Mouse (Mus musculus) thymus, postnatal 25 days (tissue): ENCODE measurements at regions not wholly inside any gene's neighbourhood (a gene's known extent, or its start where the extent isn't known, plus 50 kb on each side); places are given as distances from the start of the nearest gene placed in this dataset.

Experiments
- DNase-seq: peaks from one replicate; pipeline ENCODE4 v3.0.0; 2022

DNA sequence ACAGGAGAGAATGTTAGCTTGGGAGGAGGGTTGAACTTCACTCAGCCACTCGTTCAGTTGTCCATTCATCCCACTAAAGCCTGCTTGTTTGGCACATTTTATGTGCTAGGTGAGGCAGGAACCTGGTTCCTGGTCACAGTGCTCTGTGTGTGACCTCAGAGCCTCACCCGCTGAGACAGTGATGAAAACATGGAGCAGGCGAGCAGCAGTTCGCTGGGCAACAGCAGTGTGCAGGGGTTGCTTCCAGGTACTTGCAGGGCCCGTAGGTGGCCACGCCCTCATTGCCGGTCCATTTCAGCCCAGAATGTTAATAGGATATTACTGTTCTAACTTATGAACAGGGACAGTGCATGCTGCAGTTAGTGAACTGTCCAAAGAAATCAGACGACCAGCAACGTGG lies 285.7 kb downstream of the Rngtt start:
- no peak for DNase-seq

DNA sequence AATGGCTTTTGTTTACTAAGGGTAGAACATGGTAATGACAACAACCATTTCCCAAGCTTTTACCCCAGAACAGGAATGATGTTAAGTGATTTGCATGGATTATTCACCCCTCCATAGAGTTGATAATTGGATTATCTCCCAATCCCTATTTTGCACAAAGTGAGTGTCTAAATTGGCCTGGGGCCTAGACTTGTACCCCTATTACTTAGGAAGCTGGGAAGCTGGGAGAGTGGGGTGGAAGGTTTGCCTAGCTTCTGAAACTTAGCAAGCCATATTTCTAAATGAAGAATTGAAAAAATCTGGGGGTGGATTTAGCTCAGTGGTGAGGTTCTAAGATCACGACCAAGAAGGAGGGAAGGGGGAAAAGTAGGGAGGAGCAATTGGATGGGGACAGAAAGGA lies 289.9 kb downstream of the Rngtt start:
- no peak for DNase-seq

DNA sequence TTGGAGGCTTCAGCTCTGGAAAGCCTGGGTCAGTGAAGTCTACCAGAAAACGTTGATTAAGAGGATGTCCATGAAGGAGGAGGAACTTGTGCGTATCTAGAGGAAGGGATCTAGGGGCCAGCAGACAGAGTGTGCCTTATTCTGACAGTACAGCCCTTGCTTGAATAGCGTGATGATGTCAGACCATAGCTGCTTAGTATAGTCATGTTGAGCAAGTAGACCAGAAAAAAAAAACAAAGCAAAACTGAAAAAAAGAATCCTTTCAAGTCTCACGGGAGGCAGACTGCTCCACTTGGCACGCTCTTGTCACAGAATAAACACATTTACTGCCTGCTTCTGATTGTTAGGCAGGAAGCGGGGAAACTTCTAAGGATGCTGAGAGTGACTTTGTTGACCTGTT lies 290.7 kb downstream of the Rngtt start:
- peak; percentile 2 for DNase-seq

DNA sequence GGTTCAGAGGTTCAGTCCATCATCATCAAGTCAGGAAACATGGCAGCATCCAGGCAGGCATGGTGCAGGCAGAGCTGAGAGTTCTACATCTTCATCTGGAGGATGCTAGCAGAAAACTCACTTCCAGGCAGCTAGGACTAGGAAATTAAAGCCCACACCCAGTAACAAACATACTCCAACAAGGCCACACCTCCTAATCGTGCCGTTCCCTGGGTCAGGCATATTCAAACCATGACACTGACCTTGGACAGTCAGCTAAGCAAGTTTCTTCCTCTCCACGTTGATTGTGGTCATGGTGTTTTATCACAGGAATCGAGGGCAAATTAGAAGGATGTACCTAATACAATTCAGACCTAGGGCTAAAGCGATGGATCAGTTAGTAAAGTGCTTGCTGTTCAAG lies 294.5 kb downstream of the Rngtt start:
- DNase-seq, result no peak

GRCm38 (mm10) chr4:33639821-33640575 lies 284.4 kb upstream of the Cnr1 start:
- no peak for DNase-seq

- DNase-seq, result no peak
Measured at GRCm38 (mm10) chr4:33640576-33641255, 283.7 kb upstream of the Cnr1 start.

GRCm38 (mm10) chr4:33641883-33642282 lies 282.5 kb upstream of the Cnr1 start:
- no peak for DNase-seq

GRCm38 (mm10) chr4:33642526-33642925 lies 281.9 kb upstream of the Cnr1 start:
- DNase-seq, result no peak

DNA sequence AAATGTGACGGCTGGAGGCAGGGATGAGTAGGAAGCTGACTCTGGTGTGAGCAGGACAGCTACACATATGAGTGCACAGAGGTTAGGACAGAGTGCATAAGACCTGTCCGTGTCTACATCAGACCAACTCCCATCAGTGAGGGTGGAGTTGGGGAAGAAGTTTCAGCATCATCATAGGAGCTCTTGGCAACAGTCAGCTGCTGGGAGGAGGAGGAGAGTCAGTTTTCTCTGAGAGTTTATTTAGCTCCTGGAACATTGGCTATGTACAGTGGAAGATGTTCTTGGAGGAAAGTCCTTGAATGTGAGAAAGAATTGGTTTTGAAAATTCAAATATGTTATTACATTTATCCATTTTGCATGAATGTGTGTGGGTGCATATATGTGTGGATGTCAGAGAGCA lies 279.2 kb upstream of the Cnr1 start:
- no peak for DNase-seq

GRCm38 (mm10) chr4:33651292-33651691 lies 273.1 kb upstream of the Cnr1 start:
- DNase-seq, result no peak

DNA sequence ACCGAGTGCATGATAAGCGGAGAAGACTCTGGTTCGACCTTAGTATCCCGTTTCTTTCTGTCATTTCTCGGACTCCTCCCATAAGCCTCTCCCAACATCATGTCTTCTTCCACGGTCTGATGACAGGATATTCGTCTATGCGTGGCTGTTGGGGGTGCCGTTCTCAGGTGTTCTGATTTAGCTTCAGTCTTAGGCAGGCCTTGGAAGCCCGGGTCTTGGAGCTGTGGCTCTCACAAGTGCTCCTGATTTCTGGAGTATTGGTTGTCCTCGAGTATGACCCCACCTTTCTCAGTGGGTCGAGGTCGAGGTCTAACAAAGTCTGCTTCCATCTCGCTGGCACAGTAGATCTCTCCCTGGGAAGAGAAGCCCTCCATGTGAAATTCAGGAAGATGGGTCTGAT lies 264.6 kb upstream of the Cnr1 start:
- no peak for DNase-seq

DNA sequence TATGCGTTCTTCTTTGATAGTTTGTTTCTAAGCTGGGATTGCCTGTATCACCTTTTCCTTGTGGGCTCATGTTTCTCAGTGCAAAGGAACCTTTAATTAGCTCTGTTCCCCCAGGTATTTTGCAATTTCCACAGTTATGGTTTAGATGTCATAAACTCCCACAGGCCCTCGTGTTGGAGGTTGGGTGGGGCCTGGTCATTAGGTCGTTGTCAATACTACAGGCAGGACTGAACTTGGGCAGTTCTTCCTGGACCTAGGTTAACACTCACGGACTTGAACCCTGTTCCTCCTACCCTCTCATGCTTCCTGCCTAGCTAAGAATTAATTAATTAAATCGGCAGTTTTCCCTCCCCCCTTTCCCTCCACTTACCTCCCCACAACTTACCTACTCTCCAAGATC lies 263.8 kb upstream of the Cnr1 start:
- DNase-seq, result no peak

GRCm38 (mm10) chr4:33661862-33662261 lies 262.5 kb upstream of the Cnr1 start:
- no peak for DNase-seq

DNA sequence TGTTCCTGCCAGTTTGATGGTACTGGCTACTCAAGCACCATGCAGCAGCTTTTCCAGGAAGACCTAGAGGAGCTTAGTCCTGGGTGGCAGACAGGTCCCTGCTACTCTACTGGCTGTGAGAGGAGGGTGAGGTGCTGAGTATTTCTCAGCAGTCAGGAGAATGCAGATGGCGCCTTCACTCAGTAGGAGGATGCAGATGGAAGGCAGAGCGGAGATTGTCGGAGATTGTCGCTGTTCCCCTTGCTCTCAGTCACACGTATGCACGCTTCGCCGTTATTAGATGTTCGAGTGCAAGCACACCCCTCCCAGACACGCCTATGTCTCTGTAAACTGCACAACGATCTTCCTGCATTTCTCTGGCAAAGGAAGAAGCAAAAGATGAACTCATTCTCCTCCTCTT lies 261.4 kb upstream of the Cnr1 start:
- no peak for DNase-seq

DNA sequence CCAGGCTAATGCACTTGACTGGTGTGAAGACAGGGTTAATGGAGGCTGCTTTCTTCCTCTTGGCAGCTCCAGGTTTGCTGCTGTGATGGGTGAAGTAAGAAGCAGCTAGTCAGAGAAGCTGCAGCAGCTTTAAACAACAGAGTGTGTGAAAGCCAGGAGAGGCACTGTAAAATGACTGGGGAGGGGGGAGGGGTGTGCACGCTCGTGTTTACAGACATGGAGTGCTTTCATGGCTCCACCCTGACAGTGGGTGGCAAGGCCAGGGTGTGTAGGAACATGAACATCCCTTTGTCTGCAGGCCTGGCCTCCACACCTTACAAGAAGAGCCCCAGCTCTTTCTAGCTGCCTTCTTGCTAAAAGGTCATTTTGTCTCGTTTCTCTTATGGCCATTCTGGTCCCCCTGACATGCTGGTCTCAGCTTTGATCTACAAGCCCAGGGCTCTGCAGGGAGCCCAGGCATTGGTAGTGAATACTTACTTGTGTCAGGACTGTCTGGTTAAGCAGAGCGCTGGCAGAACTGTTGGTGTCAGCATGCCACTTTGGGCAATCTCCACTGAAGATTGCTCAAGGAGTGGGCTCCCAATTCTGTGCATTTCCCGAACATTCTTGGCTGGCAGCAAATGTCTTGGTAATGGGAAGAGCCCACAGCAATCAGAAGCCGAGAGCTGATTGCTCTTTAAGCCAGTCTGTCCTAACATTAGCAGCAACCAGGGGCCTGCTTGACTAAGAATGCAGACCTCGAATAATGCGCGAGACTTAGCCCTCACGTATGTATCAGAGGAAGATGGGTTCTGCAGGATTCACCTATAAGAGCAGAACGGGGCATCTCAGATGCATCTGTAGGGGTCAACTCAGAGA lies 260.5 kb upstream of the Cnr1 start:
- DNase-seq, result no peak

DNA sequence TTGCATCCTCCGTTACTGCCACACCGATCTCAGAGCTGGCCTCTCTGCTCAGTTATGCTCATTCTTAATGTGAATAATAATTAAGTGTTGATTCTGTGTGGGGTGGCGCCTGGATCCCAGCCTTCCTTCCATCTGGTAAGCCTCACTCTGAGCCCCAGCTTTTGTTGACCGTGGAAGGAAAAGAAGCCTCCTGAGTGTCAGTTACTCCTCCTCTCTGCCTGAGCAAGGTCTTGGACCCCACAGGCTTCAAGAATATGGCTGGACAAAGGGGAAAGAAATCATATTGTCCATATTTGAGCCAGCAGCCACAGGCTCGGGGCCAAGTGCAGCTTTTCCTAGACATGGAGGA lies 259.9 kb upstream of the Cnr1 start:
- DNase-seq, result no peak

GRCm38 (mm10) chr4:33665250-33665873 lies 259.0 kb upstream of the Cnr1 start:
- no peak for DNase-seq

DNA sequence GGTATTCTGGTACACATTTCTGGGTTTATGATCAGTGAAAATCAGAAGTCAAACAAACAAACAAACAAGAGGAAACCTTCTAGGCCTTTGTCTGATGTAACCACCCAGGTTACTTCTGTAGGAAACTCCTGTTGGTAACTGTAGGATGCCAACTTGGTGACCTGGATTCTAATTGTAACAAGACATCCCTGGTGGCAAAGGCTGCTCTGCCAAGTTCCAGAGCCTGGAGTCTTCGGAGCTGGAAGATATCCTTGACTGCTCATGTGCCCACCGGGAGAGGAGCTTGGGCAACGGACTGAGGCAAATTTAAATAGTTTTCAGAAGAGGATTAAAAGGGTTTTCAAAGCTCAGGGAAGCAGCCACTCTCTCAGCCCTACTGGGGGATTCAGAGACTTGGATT lies 256.0 kb upstream of the Cnr1 start:
- DNase-seq, result no peak

DNA sequence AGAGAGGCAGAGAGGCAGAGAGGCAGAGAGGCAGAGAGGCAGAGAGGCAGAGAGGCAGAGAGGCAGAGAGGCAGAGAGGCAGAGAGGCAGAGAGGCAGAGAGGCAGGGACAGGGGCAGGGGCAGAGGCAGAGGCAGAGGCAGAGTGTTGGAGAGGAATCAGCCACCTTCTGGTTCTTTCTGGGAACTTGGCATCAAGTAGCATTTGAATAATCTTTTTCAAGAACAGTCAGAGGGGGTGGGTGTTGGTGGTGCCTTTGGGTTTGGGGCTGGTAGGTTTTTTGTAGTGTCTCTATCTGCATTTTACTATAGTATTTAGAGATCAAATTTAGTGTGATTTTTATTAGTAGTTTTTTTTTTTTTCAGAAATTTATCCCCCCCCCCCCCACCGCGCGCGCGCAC lies 249.3 kb upstream of the Cnr1 start:
- DNase-seq, result no peak

GRCm38 (mm10) chr4:33679351-33679750 lies 245.0 kb upstream of the Cnr1 start:
- DNase-seq, result no peak

DNA sequence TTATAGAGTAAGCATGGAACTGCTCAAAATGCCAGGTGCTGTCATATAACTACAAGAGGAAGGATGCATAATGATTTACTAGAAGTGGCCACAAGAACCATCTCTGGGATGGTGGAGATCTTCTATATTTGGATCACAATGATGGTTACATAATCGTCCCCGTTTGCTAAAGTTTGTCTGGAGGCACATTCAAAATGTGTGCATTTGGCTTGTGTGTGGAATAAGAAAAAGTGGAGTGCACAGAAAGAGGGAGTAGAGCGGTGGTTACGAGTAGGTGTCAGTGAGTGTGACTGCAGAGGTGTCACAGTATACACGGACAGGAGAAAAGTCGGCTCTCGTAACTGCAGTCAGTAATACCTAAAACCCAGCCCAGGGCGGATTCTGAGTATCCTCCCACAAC lies 238.3 kb upstream of the Cnr1 start:
- DNase-seq, result no peak

DNA sequence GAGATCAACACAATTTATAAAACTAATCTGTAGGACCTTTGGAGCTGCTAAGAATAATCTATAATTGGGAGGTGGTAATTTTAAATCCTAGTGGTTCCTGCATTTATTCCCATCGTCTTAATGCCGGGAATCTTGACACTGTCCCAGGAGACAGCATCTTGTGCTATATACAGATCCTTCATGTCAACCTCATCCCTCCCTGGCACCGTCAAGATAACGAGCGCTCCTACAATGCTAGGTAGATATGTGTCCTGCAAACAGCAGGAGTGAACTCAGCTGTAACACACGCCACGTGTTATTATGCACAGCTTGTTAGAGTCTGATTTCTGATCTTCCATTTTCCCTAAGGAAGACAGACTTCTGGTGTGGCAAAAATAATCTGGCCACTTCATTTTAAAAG lies 237.0 kb upstream of the Cnr1 start:
- DNase-seq, result no peak

DNA sequence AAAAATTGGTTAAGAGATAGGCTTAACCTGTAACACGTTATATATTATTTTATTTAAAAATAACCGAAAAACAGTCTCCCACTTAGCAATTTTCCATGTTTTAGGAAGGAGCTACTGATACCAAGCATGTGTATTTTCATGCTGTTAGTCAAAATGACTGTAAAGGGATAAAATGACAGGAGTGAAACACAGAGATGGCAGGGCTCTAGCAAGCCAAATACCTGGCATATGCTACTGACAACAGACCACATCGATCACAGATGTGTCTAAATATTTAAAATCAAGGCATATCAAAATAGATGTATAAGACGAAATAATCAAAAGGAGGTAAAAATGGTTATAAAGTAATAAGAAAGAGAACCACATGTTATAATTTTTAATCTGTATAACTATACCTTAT lies 231.0 kb upstream of the Cnr1 start:
- DNase-seq, result no peak

- DNase-seq, result no peak
Measured at GRCm38 (mm10) chr4:33696969-33697368, 227.4 kb upstream of the Cnr1 start.
